Mouse (Mus musculus) liver, embryonic 16.5 days (tissue): ENCODE data around the gene Swt1. TPM values are rescaled to one million over a fixed set of nuclear protein-coding genes. Genes with fewer than 3 reads are reported as not detected.
A peak's percentile ranks its signal among the peaks of the same experiment; 100 is the strongest.
"Not testable (repeated sequence)": the region's sequence is repeated elsewhere in the genome, so short reads cannot be mapped to it uniquely, and the experiment has no call there.

Experiments used
- ATAC-seq: fragments of 200-750 bp; cut with Nextera tagmentation; 2 replicates; pipeline ENCODE4 v1.8.0; 2017; ENCODE audit warnings: low read depth, mild to moderate bottlenecking, moderate number of reproducible peaks, moderate library complexity
- H3K27ac ChIP-seq: fragments of 300-500 bp; sonication (generic); 2 replicates; pipeline ENCODE4 v1.5.1; 2014; ENCODE audit warnings: mild to moderate bottlenecking, low read length
- H3K27me3 ChIP-seq: fragments of 300-500 bp; sonication (generic); 2 replicates; pipeline ENCODE4 v1.6.1; 2014; ENCODE audit warnings: low read depth, low read length, mixed read lengths; ENCODE audit not compliant: control insufficient read depth, insufficient read depth
- H3K36me3 ChIP-seq: fragments of 300-500 bp; sonication (generic); 2 replicates; pipeline ENCODE4 v1.6.1; 2014; ENCODE audit warnings: mild to moderate bottlenecking; ENCODE audit not compliant: control insufficient read depth, insufficient read depth
- H3K4me1 ChIP-seq: fragments of 300-500 bp; sonication (generic); 2 replicates; pipeline ENCODE4 v1.6.1; 2014; ENCODE audit warnings: low read depth, low read length, mixed read lengths; ENCODE audit not compliant: control insufficient read depth
- H3K4me2 ChIP-seq: fragments of 300-500 bp; sonication (generic); 2 replicates; pipeline ENCODE4 v1.6.1; 2014; ENCODE audit warnings: low read depth, low read length, mixed read lengths
- H3K4me3 ChIP-seq: fragments of 300-500 bp; sonication (generic); 2 replicates; pipeline ENCODE4 v1.5.1; 2014; ENCODE audit warnings: low read depth, mild to moderate bottlenecking, low read length
- H3K9ac ChIP-seq: fragments of 300-500 bp; sonication (generic); 2 replicates; pipeline ENCODE4 v1.6.1; 2014; ENCODE audit warnings: low read depth, low read length
- H3K9me3 ChIP-seq: fragments of 300-500 bp; sonication (generic); replicated peaks from 2 replicates; pipeline ENCODE4 v1.6.1; 2016; ENCODE audit warnings: low read length; ENCODE audit not compliant: control insufficient read depth
- WGBS: fragments of 180-500 bp; shearing (Covaris S2); extraction: QIAGEN DNeasy Blood & Tissue Kit; methylation state at CpG from one replicate; pipeline ENCODE4 v1.1.7; 2014; ENCODE audit not compliant: insufficient replicate concordance; 5-methylcytosine and 5-hydroxymethylcytosine counted together
- polyA plus RNA-seq: library from polyadenylated mRNA; unstranded; fragments of >200 nt; fragmentation: Nextera tagmentation; extraction: Ambion mirVana; gene quantifications from 2 replicates; pipeline ENCODE4 v1.2.1, GENCODE M21; 2015

The Swt1 gene
- 19.1 and 19.7 TPM in 2 replicates for polyA plus RNA-seq

DNA sequence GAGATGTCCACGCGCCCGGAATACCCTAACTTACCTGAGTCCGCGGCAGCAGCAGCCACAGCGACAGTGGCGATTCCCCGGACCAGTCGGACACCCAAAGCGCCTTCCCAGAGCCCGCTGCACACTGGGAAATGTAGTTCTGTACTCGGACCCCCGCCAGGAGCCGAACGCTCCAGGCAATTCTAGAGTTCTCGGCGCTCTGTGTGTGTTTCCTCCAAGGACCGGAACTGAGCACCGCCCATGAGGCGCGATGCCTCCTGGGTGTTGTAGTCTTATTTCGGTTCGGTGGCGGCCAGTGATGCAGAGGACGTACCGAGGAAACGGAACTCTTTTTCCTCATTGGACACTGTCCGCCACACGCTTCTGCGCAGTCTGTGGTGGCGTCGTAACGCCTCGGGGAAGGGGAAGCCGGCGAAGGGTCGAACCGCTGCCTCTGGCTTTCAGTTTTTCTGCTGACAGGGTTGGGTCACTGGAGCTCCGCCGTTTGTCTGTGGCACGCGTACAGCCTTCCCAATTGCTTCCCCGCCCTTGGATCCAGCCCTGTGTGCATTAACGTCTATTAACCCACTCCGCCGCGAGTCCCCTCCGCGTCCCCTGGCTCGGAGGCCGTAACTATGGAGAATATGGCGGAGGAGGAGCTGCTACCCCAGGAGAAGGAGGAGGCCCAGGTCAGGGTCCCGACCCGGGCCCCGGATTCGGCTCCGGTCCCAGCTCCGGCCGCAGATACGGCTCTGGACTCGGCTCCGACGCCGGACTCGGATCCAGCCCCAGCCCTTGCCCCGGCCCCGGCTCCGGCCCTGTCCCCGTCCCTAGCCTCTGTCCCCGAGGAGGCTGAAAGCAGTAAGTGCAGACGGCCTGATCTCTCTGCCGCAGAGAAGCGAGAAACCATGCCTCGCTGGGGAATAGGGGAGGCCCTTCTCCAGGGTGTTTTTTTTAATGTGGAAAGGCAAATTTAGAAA is at the start of gene Swt1, which contains the start of gene Trmt1l:
Gene Swt1, minus strand, starts transcription at position 193 of the 959 bp plus-strand sequence.
Gene Trmt1l, plus strand, starts transcription at position 280 of the 959 bp plus-strand sequence.
- H3K4me1 ChIP-seq, result peaks cover 15% of the 10 kb centered on the region
- H3K9me3 ChIP-seq, result no peaks in the 10 kb centered on the region
- H3K27me3 ChIP-seq, result no peaks in the 10 kb centered on the region
- peak; percentile 98 for ATAC-seq
- WGBS, result under 1% methylated on average over 74 of the region's 74 CpGs
- H3K4me3 ChIP-seq, result peak within 1 kb of the TSS; percentile 88
- H3K27ac ChIP-seq, result peak within 1 kb of the TSS; percentile 96
- H3K9ac ChIP-seq, result peak within 1 kb of the TSS; percentile 95
- no peaks in the 10 kb centered on the region; the same call in 1 of the 2 replicates for H3K36me3 ChIP-seq
- peak within 1 kb of the TSS; percentile 78 for H3K4me2 ChIP-seq

DNA sequence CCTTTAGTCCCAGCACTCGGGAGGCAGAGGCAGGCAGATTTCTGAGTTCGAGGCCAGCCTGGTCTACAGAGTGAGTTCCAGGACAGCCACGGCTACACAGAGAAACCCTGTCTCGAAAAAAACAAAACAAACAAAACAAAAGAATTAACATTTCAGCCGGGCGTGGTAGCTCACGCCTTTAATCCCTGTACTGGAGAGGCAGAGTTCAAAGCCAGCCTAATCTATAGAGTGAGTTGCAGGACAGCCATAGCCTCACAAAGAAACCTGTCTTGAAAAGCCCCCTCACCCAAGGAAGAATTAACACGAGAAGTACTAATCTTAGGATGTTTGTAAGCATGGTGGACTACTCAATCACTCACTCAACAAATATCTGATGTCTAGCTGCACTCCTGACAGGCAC is 44.1 kb upstream of the Swt1 start:
- not testable (repeated sequence) for H3K9me3 ChIP-seq, H3K4me2 ChIP-seq, H3K27me3 ChIP-seq, H3K27ac ChIP-seq, H3K4me1 ChIP-seq, H3K9ac ChIP-seq, H3K4me3 ChIP-seq, ATAC-seq
- 74% methylated on average over 8 of the region's 8 CpGs for WGBS
- peaks cover 19% of the 10 kb centered on the region for H3K36me3 ChIP-seq

- no peaks in the 10 kb centered on the region for H3K9me3 ChIP-seq
- H3K4me2 ChIP-seq, result no peak overlapping the region
- H3K27ac ChIP-seq, result no peak overlapping the region
- H3K4me3 ChIP-seq, result no peak overlapping the region
- H3K9ac ChIP-seq, result no peak overlapping the region
- H3K4me1 ChIP-seq, result no peaks in the 10 kb centered on the region
- H3K27me3 ChIP-seq, result no peaks in the 10 kb centered on the region
- ATAC-seq, result no peak
- WGBS, result 72% methylated on average over 7 of the region's 7 CpGs
- peaks cover 16% of the 10 kb centered on the region for H3K36me3 ChIP-seq
These were observed 43.2 kb upstream of the Swt1 start for GRCm38 (mm10) chr1:151471429-151471828.

DNA sequence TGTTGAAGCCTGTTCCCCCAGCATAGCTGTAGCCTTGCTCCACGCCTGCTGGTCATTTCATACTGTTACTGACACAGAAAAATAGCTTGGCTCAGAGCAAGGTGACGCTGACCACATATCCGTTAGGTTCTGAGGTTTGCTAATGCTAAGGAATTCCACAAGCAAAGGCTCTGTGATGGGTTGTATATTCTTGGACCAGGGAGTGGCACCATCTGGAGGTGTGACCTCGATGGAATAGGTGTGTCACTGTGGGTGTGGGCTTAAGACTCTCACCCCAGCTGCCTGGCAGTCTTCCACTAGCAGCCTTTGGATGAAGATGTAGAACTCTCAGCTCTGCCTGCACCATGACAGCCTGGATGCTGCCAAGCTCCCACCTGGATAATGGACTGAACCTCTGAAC is 38.3 kb upstream of the Swt1 start:
- Histone ChIP-seq H3K27ac (no peak overlapping the region), H3K27me3 (no peaks in the 10 kb centered on the region), H3K9ac (no peak overlapping the region), H3K36me3 (peaks cover 7% of the 10 kb centered on the region), H3K4me1 (no peaks in the 10 kb centered on the region), H3K9me3 (no peaks in the 10 kb centered on the region), H3K4me2 (no peak overlapping the region), H3K4me3 (no peak overlapping the region)
- WGBS, result 73% methylated on average over 4 of the region's 4 CpGs
- ATAC-seq, result no peak

GRCm38 (mm10) chr1:151464914-151465313 is 36.7 kb upstream of the Swt1 start:
- ATAC-seq, result no peak
- no peaks in the 10 kb centered on the region for H3K27me3 ChIP-seq

GRCm38 (mm10) chr1:151461265-151461664 is 33.0 kb upstream of the Swt1 start:
- Histone ChIP-seq H3K36me3 (peaks cover 9% of the 10 kb centered on the region), H3K4me3 (no peak overlapping the region), H3K27me3 (no peaks in the 10 kb centered on the region), H3K27ac (no peak overlapping the region), H3K4me2 (no peak overlapping the region), H3K4me1 (no peaks in the 10 kb centered on the region), H3K9me3 (no peaks in the 10 kb centered on the region), H3K9ac (no peak overlapping the region)
- no peak for ATAC-seq
- WGBS, result 86% methylated on average over 9 of the region's 9 CpGs

More at GRCm38 (mm10) chr1:151464914-151465313, 36.7 kb upstream of the Swt1 start:
- Histone ChIP-seq H3K9ac (no peak overlapping the region), H3K9me3 (no peaks in the 10 kb centered on the region), H3K27ac (no peak overlapping the region), H3K4me3 (no peak overlapping the region), H3K4me2 (no peak overlapping the region), H3K4me1 (no peaks in the 10 kb centered on the region), H3K36me3 (peaks cover 3% of the 10 kb centered on the region)
- WGBS, result 57% methylated on average over 4 of the region's 4 CpGs

GRCm38 (mm10) chr1:151457087-151457486 is 28.8 kb upstream of the Swt1 start:
- H3K4me2 ChIP-seq, result no peak overlapping the region
- H3K9me3 ChIP-seq, result no peaks in the 10 kb centered on the region
- H3K9ac ChIP-seq, result no peak overlapping the region
- WGBS, result 23% methylated on average over 5 of the region's 5 CpGs
- H3K36me3 ChIP-seq, result peaks cover 23% of the 10 kb centered on the region
- no peak for ATAC-seq
- no peak overlapping the region for H3K27ac ChIP-seq
- no peaks in the 10 kb centered on the region for H3K27me3 ChIP-seq
- no peaks in the 10 kb centered on the region for H3K4me1 ChIP-seq
- no peak overlapping the region for H3K4me3 ChIP-seq

GRCm38 (mm10) chr1:151451946-151452345 is 23.7 kb upstream of the Swt1 start:
- ATAC-seq, result no peak
- H3K4me3 ChIP-seq, result no peak overlapping the region
- H3K27ac ChIP-seq, result no peak overlapping the region
- no peak overlapping the region for H3K9ac ChIP-seq
- H3K36me3 ChIP-seq, result peaks cover 31% of the 10 kb centered on the region
- H3K9me3 ChIP-seq, result no peaks in the 10 kb centered on the region
- 91% methylated on average over 11 of the region's 11 CpGs for WGBS
- no peaks in the 10 kb centered on the region for H3K27me3 ChIP-seq
- no peak overlapping the region for H3K4me2 ChIP-seq
- no peaks in the 10 kb centered on the region for H3K4me1 ChIP-seq

GRCm38 (mm10) chr1:151450851-151451250 is 22.6 kb upstream of the Swt1 start:
- peaks cover 34% of the 10 kb centered on the region for H3K36me3 ChIP-seq
- H3K4me1 ChIP-seq, result no peaks in the 10 kb centered on the region
- H3K4me3 ChIP-seq, result no peak overlapping the region
- 76% methylated on average over 1 of the region's 2 CpGs for WGBS
- H3K9ac ChIP-seq, result no peak overlapping the region
- no peak for ATAC-seq
- H3K27ac ChIP-seq, result no peak overlapping the region
- no peaks in the 10 kb centered on the region for H3K27me3 ChIP-seq
- H3K4me2 ChIP-seq, result no peak overlapping the region
- H3K9me3 ChIP-seq, result no peaks in the 10 kb centered on the region
